Mouse (Mus musculus): ENCODE data around the gene Gm4756. TPM values are rescaled to one million over a fixed set of nuclear protein-coding genes. Genes with fewer than 3 reads are reported as not detected.
A peak's percentile ranks its signal among the peaks of the same experiment; 100 is the strongest.

Gm4756 gene
- polyA plus RNA-seq, 2 experiments = 0.06 to 0.08 TPM

DNA sequence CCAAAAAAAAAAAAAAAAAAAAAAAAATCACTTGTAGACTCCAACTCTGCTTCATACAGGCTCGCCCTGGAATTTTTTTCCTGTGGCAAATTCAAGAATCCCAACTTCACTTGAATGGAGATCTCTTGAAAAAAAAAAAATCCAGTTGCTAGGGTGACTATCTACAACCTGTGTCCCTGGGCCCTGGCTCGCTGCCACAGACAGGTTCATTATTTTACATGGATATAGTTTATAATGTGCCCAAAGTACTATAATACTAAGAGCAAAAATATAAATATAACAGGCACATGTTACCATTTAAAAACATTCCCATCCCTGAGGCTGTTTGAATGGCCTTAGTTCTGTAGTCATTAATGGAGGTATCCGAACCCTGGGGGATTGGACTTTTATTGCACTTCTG lies 113.9 kb downstream of the Gm4756 start:
- Histone ChIP-seq H3K27ac (no peak overlapping the region), H3K27me3 (ENCODE audit: control insufficient read depth, insufficient read depth, low read length) (no peaks in the 10 kb centered on the region), H3K4me3 (ENCODE audit: insufficient read depth in 1 of 2, low read depth in 2 of 2, low read length in 2 of 2) (peak overlapping the region; percentile 44 to 72), H3K36me3 (replicated peaks; ENCODE audit: control insufficient read depth, insufficient read depth, low read depth) (no peaks in the 10 kb centered on the region), H3K4me2 (ENCODE audit: low read depth) (peak overlapping the region; percentile 83), H3K4me1 (replicated peaks; ENCODE audit: control insufficient read depth in 2 of 2, insufficient read depth in 2 of 2, low read length in 1 of 2) (peaks cover 5% of the 10 kb centered on the region in 2 experiments), H3K9ac (replicated peaks) (no peak overlapping the region), H3K9me3 (ENCODE audit: control insufficient read depth, low read length) (no peaks in the 10 kb centered on the region)
- TF ChIP-seq EP300 (IDR thresholded peaks at IDR 0.05; ENCODE audit: low read depth) (no peak), CTCF (IDR thresholded peaks at IDR 0.05; ENCODE audit: low read depth) (no peak)
- ATAC-seq (ENCODE audit: insufficient read depth) (no peak), DNase-seq (ENCODE audit: low read depth in 3 of 3, low spot score in 3 of 3) (no peak)
- 58% methylated on average over 3 of the region's 3 CpGs for WGBS (ENCODE audit: insufficient replicate concordance)

DNA sequence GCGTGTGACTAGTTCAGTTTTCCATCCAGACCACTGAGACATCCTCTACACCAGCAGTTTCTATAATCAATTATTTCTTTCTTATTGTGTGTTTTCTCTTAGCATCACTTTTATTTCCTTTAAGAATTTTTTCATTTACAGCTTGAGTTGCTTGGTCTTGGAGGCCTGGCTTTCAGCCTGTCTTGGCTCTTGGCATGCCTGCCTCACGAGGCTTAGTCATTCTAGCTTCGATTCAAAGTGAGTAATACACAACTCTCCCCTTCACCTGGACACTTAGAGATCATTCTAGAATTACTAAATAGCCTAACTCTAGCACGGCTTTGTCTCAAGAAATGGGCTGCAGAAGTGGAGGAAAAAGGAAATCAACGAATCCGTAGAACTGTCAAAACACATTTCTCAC lies 115.5 kb downstream of the Gm4756 start:
- no peaks in the 10 kb centered on the region for H3K36me3 ChIP-seq (replicated peaks; ENCODE audit: control insufficient read depth, insufficient read depth, low read depth)
- no peak overlapping the region for H3K4me3 ChIP-seq (ENCODE audit: insufficient read depth in 1 of 2, low read depth in 2 of 2, low read length in 2 of 2)
- no peak overlapping the region for H3K9ac ChIP-seq (replicated peaks)
- H3K27ac ChIP-seq = no peak overlapping the region
- no peak for DNase-seq (ENCODE audit: low read depth in 3 of 3, low spot score in 3 of 3)
- WGBS (ENCODE audit: insufficient replicate concordance) = 52% methylated on average over 6 of the region's 6 CpGs
- no peak for ATAC-seq (ENCODE audit: insufficient read depth)
- H3K9me3 ChIP-seq (ENCODE audit: control insufficient read depth, low read length) = no peaks in the 10 kb centered on the region
- no peak overlapping the region for H3K4me2 ChIP-seq (ENCODE audit: low read depth)
- peaks cover 5% of the 10 kb centered on the region in 2 experiments for H3K4me1 ChIP-seq (replicated peaks; ENCODE audit: control insufficient read depth in 2 of 2, insufficient read depth in 2 of 2, low read length in 1 of 2)
- no peaks in the 10 kb centered on the region for H3K27me3 ChIP-seq (ENCODE audit: control insufficient read depth, insufficient read depth, low read length)
- no peak for TF ChIP-seq CTCF (IDR thresholded peaks at IDR 0.05; ENCODE audit: low read depth)
- no peak for TF ChIP-seq EP300 (IDR thresholded peaks at IDR 0.05; ENCODE audit: low read depth)

DNA sequence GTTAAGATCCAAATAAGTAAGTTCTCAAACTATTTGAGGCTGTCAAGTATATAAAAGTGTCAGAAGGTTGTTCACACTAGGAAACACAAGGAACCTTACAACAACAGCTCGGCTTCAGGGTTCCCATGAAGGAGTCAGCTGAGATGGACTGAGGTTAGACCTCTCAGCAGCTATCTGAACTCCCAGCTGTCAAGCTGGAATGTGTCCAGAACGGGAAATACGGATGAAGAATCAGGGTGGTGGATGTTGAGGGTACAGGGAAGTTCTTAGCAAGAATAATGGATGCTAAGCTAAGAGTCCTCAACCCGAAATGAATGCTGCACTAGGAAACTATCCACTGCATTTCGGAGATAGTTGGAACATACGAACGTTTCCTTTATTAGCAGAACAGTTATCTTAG lies 117.2 kb downstream of the Gm4756 start:
- ATAC-seq (ENCODE audit: insufficient read depth) (no peak), DNase-seq (ENCODE audit: low read depth in 3 of 3, low spot score in 3 of 3) (no peak)
- TF ChIP-seq EP300 (IDR thresholded peaks at IDR 0.05; ENCODE audit: low read depth) (no peak), CTCF (IDR thresholded peaks at IDR 0.05; ENCODE audit: low read depth) (no peak)
- Histone ChIP-seq H3K36me3 (replicated peaks; ENCODE audit: control insufficient read depth, insufficient read depth, low read depth) (no peaks in the 10 kb centered on the region), H3K9ac (replicated peaks) (no peak overlapping the region), H3K9me3 (ENCODE audit: control insufficient read depth, low read length) (no peaks in the 10 kb centered on the region), H3K27me3 (ENCODE audit: control insufficient read depth, insufficient read depth, low read length) (no peaks in the 10 kb centered on the region), H3K4me3 (ENCODE audit: insufficient read depth in 1 of 2, low read depth in 2 of 2, low read length in 2 of 2) (no peak overlapping the region), H3K4me2 (ENCODE audit: low read depth) (no peak overlapping the region), H3K27ac (no peak overlapping the region), H3K4me1 (replicated peaks; ENCODE audit: control insufficient read depth in 2 of 2, insufficient read depth in 2 of 2, low read length in 1 of 2) (peaks cover 5% of the 10 kb centered on the region in 2 experiments)
- 55% methylated on average over 7 of the region's 7 CpGs for WGBS (ENCODE audit: insufficient replicate concordance)

Other genes with a start within 250 kb of the Gm4756 start
- 0.63 and 1.8 TPM in 2 replicates for gene Rtn1, start 240.6 kb downstream of the Gm4756 start, polyA plus RNA-seq (2012; rRNA removed)
- 0.78 and 1.5 TPM in 2 replicates for gene Rtn1, start 240.6 kb downstream of the Gm4756 start, polyA plus RNA-seq (2014; fragmentation: Nextera tagmentation; extraction: Ambion mirVana)
- 0.02 and 0.09 TPM in 2 replicates for gene Lrrc9, start 207.8 kb downstream of the Gm4756 start, polyA plus RNA-seq (2012; rRNA removed)
- 0.14 TPM in 1 of 2 replicates, not detected in the other for gene Lrrc9, start 207.8 kb downstream of the Gm4756 start, polyA plus RNA-seq (2014; fragmentation: Nextera tagmentation; extraction: Ambion mirVana)
- gene Pcnx4, start 113.3 kb downstream of the Gm4756 start, polyA plus RNA-seq (2012; rRNA removed) = 1.6 TPM in 2 replicates
- gene Pcnx4, start 113.3 kb downstream of the Gm4756 start, polyA plus RNA-seq (2014; fragmentation: Nextera tagmentation; extraction: Ambion mirVana) = 2.1 and 2.6 TPM in 2 replicates
- gene Dhrs7, start 15.2 kb upstream of the Gm4756 start, polyA plus RNA-seq (2012; rRNA removed) = 4.3 and 8.1 TPM in 2 replicates
- gene Dhrs7, start 15.2 kb upstream of the Gm4756 start, polyA plus RNA-seq (2014; fragmentation: Nextera tagmentation; extraction: Ambion mirVana) = 15.5 and 17.0 TPM in 2 replicates
- 20.7 and 37.5 TPM in 2 replicates for gene Ppm1a, start 107.8 kb upstream of the Gm4756 start, polyA plus RNA-seq (2012; rRNA removed)
- gene Ppm1a, start 107.8 kb upstream of the Gm4756 start, polyA plus RNA-seq (2014; fragmentation: Nextera tagmentation; extraction: Ambion mirVana) = 34.1 and 37.2 TPM in 2 replicates

All from liver, embryonic 14.5 days (tissue).